Mouse (Mus musculus) right cerebral cortex, postnatal 10 days (tissue): ENCODE data around the gene Vps37d.

ENCODE experiments used
- DNase-seq, 2 experiments: peaks; one replicate each; pipeline ENCODE4 v3.0.0; 2021; ENCODE audit warnings: low spot score in 2 of 2

Gene Vps37d

DNA sequence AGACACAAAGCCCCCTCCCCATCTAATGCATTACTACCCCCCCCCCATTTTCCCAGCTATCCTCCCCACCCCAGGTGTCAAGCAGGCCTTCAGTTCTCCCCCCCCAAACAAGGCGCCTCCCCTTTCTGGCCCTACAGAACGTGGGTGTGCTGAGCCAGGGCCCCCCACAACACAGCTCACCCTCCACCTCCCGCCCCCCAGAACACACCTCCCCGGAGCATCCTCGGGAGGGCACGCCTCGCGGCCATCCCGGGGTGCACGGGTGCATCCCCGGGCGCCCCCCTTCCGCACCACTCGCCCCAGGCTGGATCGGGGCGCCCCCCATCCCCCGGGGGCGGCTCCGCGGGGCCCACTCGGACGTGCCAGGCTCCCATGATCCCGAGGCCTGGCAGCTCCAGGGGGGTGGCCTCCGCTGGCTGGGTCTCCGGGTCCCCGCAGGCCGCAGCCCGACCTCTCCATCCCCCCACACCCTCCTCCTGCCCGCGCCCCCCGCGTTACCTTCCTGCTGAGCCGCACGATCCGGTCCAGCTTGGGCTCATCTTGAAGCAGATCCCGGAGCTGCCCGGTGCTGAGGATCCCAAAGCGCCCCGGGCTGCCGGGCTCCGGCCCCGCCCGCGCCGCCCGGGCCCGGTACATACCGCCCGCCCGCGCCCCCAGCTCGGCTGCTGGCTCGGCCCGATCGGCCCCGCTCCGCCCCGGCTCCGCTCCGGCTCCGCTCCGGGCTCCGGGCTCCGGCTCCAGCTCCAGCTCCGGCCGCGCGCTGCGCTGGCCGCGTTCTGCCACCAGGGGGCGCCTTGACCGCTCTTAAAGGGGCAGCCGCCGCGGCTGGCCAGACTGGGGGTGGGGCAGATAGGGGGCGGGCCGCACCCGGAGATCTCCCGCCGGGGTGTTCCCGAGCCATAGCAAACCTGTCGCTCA lies at the start of gene Vps37d:
TSS of gene Vps37d (minus strand) at position 703 of the 918 bp plus-strand sequence.
- DNase-seq, result peak; percentile 91 to 96

GRCm38 (mm10) chr5:135127669-135128068 lies 49.6 kb upstream of the Vps37d start:
- DNase-seq, result no peak

DNA sequence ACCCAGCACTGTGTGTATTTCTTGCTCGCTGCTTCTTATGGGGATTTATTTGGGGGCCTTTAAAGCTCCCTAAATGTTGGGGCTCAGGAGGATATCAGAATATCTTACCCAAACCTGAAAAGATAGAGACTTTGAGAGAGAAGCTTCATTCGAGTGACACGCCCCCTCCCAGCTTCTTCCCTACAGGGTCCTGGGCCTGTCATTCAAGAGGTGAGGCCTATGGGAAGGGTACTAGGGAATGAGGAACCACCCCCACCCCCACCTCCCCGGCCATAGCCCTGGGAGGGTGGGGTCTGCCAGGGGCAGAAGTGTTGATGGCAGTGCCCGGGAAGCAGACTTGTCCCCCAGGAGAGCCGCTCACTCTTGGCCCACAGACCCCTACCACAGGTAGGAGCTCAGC lies 48.1 kb upstream of the Vps37d start:
- peak; percentile 56 to 65 for DNase-seq

GRCm38 (mm10) chr5:135120753-135121152 lies 42.7 kb upstream of the Vps37d start:
- DNase-seq, result no peak

- DNase-seq, result peak; percentile 35 to 47
Observed at GRCm38 (mm10) chr5:135118589-135119081, 40.6 kb upstream of the Vps37d start.

- DNase-seq, result no peak
Observed at GRCm38 (mm10) chr5:135115241-135115640, 37.2 kb upstream of the Vps37d start.

- DNase-seq, result no peak
Observed at GRCm38 (mm10) chr5:135113782-135114181, 35.7 kb upstream of the Vps37d start.

DNA sequence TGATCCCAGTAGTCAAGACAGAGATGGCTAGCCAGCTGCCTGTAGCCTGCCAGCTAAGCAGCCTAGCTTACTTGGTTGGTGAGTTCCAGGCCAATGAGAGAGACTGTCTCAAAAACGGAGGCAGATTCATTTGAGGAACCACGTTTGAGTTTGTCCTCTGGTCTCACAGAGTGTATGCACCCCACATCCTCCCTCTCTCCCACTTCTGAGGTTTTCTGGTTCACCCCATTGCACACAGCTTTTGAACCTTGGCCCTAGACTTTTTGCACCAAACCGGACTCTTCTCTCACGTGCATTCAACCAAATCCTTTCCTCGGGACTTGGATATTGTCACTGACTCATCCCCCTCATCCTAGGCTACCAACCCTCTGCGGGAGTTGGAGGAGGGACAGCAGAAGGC lies 31.9 kb upstream of the Vps37d start:
- no peak for DNase-seq

DNA sequence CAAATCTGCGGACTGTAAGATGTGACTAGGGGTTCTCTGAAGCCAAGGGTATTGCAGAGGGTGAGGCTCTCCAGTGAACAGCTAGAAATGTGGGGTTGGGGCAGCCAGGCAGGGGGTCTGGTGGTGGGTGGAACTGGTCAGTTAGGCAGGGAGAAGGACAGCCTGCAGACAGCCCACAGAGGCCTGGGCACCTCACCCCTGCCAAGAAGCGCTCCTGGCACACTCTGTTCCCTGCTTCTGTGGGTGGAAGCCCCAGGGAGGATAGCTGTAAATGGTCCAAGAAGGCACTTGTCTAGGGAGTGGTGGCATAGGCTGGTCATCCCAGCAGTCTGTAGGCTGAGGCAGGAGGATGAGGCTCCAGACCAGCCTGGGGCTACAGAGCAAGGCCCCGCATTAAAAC lies 31.4 kb upstream of the Vps37d start:
- DNase-seq, result no peak

- DNase-seq, result no peak
Observed at GRCm38 (mm10) chr5:135109017-135109416, 31.0 kb upstream of the Vps37d start.

DNA sequence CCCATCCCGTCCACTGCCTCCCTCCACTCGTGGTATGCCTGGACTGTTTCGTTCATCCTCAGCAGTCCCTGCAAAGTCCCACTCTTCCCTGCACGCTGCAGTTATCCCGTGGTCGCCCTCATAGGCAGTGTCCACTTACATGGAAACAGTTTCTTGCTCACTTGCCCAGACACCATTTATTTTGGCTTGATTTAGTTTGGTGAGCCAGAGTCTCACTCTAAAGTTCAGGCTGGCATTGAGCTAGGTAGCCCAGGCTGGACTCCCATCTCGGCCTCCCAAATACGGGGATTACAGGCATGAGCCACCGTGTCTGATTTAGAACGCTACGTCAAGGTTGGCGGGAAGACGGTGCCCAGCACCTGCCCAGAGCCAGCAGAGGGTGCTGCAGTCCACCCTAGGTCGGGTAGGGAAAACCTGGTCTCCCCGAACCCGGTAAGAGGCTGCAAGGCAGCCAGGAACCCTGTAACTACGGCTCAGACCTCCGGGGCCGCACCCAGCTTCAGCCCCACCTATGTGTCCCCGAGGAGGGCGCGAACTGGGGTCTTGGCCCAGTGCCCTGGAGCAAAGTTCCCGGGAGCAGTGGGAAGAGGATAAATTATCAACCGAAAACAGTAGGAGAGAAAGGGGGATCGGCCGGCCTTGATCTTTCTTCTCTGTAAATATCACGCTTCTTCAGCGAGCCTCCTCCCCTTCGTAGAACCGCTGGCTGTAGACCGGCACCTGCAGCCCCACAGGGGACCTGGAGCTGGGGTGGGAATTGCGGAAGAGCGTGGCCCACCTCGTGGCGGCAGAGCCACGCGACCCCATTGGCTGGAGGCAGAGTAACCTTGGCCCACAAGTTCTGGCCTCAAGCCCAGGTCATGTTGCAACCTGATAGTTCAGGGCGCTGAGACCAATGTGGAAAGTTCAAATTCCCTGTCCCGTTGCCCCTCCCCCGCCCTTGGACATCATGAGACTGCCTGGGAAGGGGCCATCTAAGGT lies 29.7 kb upstream of the Vps37d start:
- peak; percentile 34 to 44 for DNase-seq

DNA sequence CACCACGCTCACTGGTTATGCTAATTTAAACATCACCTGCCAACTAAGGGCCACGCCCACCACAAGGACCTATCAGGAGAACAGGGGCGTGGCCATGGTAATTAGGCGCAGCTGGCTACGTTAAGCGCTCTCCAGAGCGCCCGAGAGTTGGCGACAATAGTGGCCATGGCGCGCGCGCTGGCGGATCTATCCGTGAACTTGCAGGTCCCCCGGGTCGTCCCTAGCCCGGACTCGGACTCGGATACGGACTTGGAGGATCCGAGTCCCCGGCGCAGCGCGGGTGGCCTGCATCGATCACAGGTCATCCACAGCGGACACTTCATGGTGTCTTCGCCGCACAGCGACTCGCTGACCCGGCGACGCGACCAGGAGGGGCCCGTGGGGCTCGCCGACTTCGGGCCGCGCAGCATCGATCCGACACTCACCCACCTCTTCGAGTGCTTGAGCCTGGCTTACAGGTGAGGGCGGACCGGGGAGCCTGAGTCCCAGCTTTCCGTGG lies 28.7 kb upstream of the Vps37d start:
- peak; percentile 81 to 87 for DNase-seq

DNA sequence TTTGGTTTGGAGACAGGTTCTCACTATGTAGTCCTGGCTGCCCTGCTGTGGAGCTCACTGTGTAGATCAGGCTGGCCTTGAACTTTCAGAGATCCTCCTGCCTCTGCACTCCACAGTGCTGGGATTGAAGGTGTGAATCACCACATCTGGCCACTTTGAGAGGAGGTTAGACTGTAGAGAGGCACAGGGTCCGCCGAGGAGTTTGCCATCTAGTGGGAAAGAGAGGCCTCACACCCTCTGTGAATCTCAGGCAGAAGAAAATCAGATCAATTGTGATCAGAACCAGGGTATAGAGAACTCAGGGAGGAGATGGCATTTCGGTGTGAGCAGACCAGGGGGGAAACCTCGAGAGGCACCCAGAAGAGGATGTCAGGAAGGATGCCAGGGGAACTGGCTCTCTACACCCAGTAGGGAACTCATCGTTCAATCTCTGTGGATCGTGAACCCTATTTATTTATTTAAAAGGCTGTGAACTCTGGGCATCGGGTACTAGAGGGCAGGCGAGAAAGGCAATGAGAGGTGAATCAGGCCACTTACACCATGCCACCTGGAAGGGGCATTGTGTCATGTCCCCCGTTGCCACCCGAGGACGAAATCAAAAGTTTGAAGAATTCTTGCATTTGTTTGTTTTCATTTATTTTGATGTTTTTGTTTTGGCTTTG lies 26.1 kb upstream of the Vps37d start:
- DNase-seq, result no peak

DNA sequence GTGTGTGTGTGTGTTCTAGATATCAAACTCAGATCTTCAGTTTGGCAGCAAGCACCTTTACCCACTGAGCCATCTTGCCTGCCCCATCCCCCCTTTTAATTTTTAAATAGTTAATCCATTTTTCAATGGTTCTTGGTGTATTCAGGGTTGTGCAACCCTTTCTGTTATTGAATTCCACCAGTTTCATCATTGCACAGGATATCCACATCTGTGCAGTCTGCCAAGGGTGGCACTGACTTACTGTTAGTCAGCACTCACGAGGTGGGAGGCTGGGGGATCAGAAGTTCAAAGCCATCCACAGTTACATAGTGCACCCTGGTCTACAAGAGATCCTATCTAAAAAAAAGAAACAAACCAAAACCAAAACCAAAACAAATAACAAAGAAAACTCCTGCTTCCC lies 22.9 kb upstream of the Vps37d start:
- DNase-seq, result no peak

DNA sequence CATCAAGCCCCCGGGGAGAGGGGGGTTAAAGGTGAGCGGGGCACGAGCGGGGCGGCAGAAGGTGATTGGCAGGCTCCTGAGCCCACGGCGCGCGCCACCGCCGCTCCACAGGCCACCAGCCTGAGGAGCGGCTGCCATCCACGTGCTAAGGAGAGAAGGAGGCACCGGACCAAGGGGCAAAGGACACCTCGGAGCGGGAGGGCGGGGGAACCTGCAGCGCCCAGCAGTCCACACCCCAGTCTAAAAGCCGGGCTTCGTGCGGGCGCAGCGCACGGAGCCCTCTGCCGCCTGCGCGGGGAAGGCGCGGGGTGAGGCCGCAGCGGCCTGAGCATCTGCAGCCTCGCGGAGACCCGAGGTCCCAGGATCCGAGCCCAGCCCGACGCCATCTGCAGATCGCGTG lies 11.6 kb upstream of the Vps37d start, which contains the start of gene Mlxipl:
TSS of gene Mlxipl (plus strand) at position 238 of the 400 bp plus-strand sequence.
- no peak for DNase-seq

DNA sequence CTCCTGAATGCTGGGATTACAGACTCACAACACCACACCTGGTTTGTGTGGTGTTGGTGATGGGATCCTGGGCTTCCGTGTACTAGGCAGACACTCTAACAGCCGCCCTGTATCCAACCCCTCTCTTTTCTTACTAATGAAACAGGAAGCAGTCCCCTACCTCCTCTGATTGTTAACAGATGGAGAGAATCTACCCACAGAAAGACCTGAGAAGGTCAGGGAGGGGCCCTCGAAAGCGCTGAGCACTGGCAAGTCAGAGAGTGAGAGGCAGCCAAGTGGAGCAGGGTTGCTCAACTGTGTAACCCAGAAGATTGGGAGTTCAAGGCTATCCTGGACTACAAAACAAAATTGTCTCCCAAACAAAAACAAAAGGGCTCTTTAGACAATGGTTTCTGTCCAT lies 8.8 kb upstream of the Vps37d start:
- no peak for DNase-seq

DNA sequence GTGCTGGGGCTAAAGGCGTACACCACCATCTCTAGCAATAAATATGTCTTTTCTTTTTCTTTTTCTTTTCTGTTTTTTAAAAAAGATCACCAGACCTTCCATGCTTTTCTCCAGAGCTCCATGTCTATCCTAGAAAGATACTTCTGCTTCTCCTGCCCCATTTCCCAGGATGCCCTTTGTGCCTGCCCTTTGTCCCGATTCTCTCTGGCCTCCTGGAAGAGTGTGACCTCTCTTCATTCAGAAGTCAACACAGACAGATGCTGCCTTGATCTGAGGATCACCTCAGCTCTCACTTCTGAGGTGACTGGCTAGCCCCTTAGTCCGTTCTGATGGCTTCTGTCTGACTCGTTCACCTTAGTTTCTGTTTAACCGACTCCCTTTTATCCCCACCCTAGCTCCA lies 2.5 kb upstream of the Vps37d start:
- no peak for DNase-seq

DNA sequence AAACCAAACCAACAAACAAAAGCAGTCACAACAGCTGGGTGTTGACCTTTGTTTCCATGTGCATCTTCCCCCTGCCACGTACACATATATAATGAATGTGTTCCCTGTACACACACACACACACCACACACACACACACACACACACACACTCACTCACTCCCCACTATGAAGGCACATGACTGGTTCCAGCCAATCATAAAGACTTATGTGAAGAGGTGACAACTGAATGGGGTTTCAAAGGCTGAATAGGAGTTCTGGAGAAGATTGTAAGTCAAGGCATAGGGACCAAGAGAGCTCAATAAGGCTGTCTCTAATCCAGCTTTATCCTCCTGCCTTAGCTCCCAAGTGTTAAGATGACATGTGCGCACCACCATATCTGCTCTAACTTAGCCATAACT lies 1.5 kb upstream of the Vps37d start:
- no peak for DNase-seq

GRCm38 (mm10) chr5:135078482-135078810 lies 380 bp upstream of the Vps37d start:
- peak in 1 of 2 experiments; percentile 73 for DNase-seq

- peak; percentile 64 to 79 for DNase-seq
Observed at GRCm38 (mm10) chr5:135076931-135077505, 1.0 kb downstream of the Vps37d start.

DNA sequence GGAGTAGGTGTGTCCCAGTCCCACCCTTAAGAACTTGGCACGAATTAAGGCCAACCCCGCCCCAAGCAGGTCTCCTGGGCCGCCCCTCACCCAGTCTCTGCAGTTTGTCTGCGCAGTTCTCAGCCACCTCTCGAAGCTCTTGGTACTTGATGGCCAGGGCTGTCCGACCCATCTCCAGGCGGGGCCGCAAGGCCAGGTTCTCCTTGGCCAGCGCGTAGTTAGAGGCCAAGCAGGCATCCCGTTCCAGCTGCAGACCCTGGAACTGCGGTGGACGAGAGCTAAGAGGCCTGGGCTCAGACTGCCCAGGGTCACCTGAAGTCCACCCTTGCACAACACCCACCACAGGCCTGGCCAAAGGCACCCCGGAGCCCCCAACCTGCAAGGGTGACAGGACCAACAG lies 1.7 kb downstream of the Vps37d start:
- DNase-seq, result peak in 1 of 2 experiments; percentile 50
